Mouse (Mus musculus): ENCODE measurements around the gene Fsip1. TPM values are rescaled to one million over a fixed set of nuclear protein-coding genes. Genes with fewer than 3 reads are reported as not detected.
"Not testable (repeated sequence)": the region's sequence is repeated elsewhere in the genome, so short reads cannot be mapped to it uniquely, and the experiment has no call there.

The Fsip1 gene
- polyA plus RNA-seq, 1 experiment from 2014 or later = 2.4 TPM

DNA sequence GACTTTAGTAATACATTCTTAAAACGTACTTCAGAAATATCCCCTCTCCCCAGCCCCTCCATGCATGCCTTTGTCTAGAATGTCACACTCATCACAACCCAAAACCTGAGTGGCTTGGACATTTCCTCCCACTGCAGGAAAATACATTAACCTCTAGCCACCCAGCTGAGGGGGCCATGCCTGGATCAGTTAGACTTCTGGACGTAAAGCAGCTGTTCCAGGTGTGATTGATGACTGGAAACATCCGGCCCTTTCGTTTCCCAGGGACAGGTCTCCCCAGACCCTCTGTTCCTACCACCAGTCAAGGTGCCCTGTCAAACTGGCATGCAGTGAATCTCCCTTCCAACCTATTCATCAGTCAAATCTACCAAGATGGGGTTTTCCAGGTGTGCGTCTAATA lies 94.3 kb downstream of the Fsip1 start:
- Histone ChIP-seq H3K36me3 (replicated peaks) (no peaks in the 10 kb centered on the region), H3K9me3 (no peaks in the 10 kb centered on the region), H3K4me1 (peaks cover 76% of the 10 kb centered on the region), H3K4me3 (no peak overlapping the region), H3K27me3 (ENCODE audit: poor library complexity, severe bottlenecking) (no peaks in the 10 kb centered on the region), H3K27ac (peak overlapping the region; percentile 74)
- no peak for DNase-seq (ENCODE audit: extremely low spot score, low spot score)
- WGBS = 73% methylated on average over 5 of the region's 5 CpGs

- 52% methylated on average over 2 of the region's 2 CpGs for WGBS
- Histone ChIP-seq H3K27ac (peak overlapping the region; percentile 74), H3K4me1 (peaks cover 86% of the 10 kb centered on the region), H3K9me3 (no peaks in the 10 kb centered on the region), H3K4me3 (no peak overlapping the region), H3K36me3 (replicated peaks) (no peaks in the 10 kb centered on the region), H3K27me3 (ENCODE audit: poor library complexity, severe bottlenecking) (no peaks in the 10 kb centered on the region)
- no peak for DNase-seq (ENCODE audit: extremely low spot score, low spot score)
Measured at GRCm38 (mm10) chr2:118160991-118161390, 95.8 kb downstream of the Fsip1 start.

DNA sequence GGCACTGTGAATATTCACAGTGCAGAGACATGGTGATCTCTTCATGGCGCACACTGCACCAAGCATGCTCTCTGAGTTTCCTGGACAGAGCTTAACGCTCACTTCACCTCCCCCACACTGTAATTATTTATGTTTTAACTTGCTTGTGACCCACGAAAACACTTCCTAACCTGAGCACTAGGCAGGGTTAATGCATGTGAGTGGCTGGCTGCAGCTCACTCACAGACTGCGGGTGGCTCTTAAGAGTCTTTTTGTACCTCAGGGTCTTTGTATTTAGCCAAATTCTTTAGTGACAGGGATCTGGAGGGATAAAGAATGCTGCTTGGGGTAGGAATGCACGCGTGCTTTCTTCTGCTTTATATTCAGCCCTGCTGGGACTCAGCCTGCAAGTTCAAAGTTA lies 96.2 kb downstream of the Fsip1 start:
- Histone ChIP-seq H3K27ac (peak overlapping the region; percentile 74), H3K27me3 (ENCODE audit: poor library complexity, severe bottlenecking) (no peaks in the 10 kb centered on the region), H3K4me3 (no peak overlapping the region), H3K36me3 (replicated peaks) (no peaks in the 10 kb centered on the region), H3K9me3 (no peaks in the 10 kb centered on the region), H3K4me1 (peaks cover 85% of the 10 kb centered on the region)
- peak; percentile 44 for DNase-seq (ENCODE audit: extremely low spot score, low spot score)
- 12% methylated on average over 6 of the region's 6 CpGs for whole genome bisulfite sequencing

DNA sequence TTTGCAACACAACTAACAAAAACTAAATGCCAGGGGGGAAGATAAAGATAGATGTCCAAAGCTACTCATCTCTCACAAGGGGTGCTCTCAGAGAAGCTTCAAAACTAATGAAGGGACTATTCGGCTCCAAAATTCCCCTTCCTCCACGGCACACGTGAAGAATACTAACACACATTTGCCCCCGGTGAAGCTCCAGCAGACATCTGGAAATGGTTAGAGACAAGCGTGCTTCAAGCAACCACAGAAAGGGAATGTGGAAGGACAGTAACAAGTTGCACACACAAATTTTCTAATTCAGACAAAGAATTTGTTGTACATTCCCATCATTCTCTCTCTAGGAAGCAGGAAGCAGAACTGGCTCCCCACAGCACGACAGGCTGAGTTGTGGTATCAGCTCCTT lies 97.6 kb downstream of the Fsip1 start:
- peaks cover 74% of the 10 kb centered on the region for H3K4me1 ChIP-seq
- no peak for DNase-seq (ENCODE audit: extremely low spot score, low spot score)

GRCm38 (mm10) chr2:118158095-118158494 lies 98.7 kb downstream of the Fsip1 start:
- H3K27me3 ChIP-seq (ENCODE audit: poor library complexity, severe bottlenecking) = no peaks in the 10 kb centered on the region
- no peak overlapping the region for H3K4me3 ChIP-seq
- 81% methylated on average over 3 of the region's 3 CpGs for WGBS
- no peaks in the 10 kb centered on the region for H3K36me3 ChIP-seq (replicated peaks)
- H3K4me1 ChIP-seq = peaks cover 64% of the 10 kb centered on the region
- DNase-seq (ENCODE audit: extremely low spot score, low spot score) = no peak
- no peaks in the 10 kb centered on the region for H3K9me3 ChIP-seq
- 0 out of 2 replicates have a peak overlapping the region, but pooled peaks have one; percentile 74 for H3K27ac ChIP-seq

More for the DNA sequence above, 97.6 kb downstream of the Fsip1 start:
- Histone ChIP-seq H3K36me3 (replicated peaks) (no peaks in the 10 kb centered on the region), H3K9me3 (no peaks in the 10 kb centered on the region), H3K27ac (peak overlapping the region; percentile 74), H3K27me3 (ENCODE audit: poor library complexity, severe bottlenecking) (no peaks in the 10 kb centered on the region), H3K4me3 (no peak overlapping the region)
- 75% methylated on average over 6 of the region's 6 CpGs for WGBS

- Histone ChIP-seq H3K9me3 (no peaks in the 10 kb centered on the region), H3K4me1 (peaks cover 12% of the 10 kb centered on the region), H3K4me3 (no peak overlapping the region), H3K27ac (no peak overlapping the region), H3K27me3 (ENCODE audit: poor library complexity, severe bottlenecking) (no peaks in the 10 kb centered on the region), H3K36me3 (replicated peaks) (no peaks in the 10 kb centered on the region)
- no peak for DNase-seq (ENCODE audit: extremely low spot score, low spot score)
- 86% methylated on average over 12 of the region's 12 CpGs for WGBS
Measured at GRCm38 (mm10) chr2:118149855-118150563, 106.8 kb downstream of the Fsip1 start.

- Histone ChIP-seq H3K36me3 (replicated peaks) (no peaks in the 10 kb centered on the region), H3K4me3 (no peak overlapping the region), H3K27ac (0 out of 2 replicates have a peak overlapping the region, but pooled peaks have one; percentile 51), H3K4me1 (peaks cover 12% of the 10 kb centered on the region), H3K9me3 (no peaks in the 10 kb centered on the region), H3K27me3 (ENCODE audit: poor library complexity, severe bottlenecking) (no peaks in the 10 kb centered on the region)
- 81% methylated on average over 4 of the region's 4 CpGs for WGBS
- no peak for DNase-seq (ENCODE audit: extremely low spot score, low spot score)
Measured at GRCm38 (mm10) chr2:118148321-118149142, 108.2 kb downstream of the Fsip1 start.

GRCm38 (mm10) chr2:118147749-118148148 lies 109.0 kb downstream of the Fsip1 start:
- H3K36me3 ChIP-seq (replicated peaks); H3K9me3 ChIP-seq; H3K4me3 ChIP-seq; H3K27me3 ChIP-seq (ENCODE audit: poor library complexity, severe bottlenecking); H3K27ac ChIP-seq; DNase-seq (ENCODE audit: extremely low spot score, low spot score): not testable (repeated sequence)
- 81% methylated on average over 3 of the region's 3 CpGs for WGBS
- peaks cover 12% of the 10 kb centered on the region for H3K4me1 ChIP-seq

DNA sequence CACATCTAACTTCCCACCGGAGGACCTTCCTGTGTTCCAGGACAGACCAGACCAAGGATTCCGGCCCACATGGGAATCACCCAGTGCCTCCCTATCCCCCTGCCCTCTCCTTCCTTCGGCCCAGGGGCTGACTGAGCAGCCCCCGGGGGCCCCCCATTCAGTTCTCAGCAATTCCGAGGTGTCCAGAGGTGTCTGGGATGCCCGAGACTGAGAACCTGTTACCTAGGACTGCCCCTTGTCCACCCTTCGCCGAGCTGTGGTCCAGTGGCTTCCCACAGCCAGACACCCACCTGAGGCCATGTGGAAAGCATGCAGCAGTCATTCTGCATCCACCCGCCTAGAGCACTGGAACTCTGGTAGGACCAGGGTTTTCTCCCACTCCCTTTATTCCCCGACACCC lies 115.1 kb downstream of the Fsip1 start:
- 90% methylated on average over 10 of the region's 10 CpGs for WGBS
- H3K4me3 ChIP-seq = no peak overlapping the region
- H3K9me3 ChIP-seq = no peaks in the 10 kb centered on the region
- no peaks in the 10 kb centered on the region for H3K27me3 ChIP-seq (ENCODE audit: poor library complexity, severe bottlenecking)
- no peak for DNase-seq (ENCODE audit: extremely low spot score, low spot score)
- no peaks in the 10 kb centered on the region for H3K36me3 ChIP-seq (replicated peaks)
- H3K27ac ChIP-seq = peak overlapping the region; percentile 56; the same call in 1 of the 2 replicates
- peaks cover 3% of the 10 kb centered on the region; the same call in 1 of the 2 replicates for H3K4me1 ChIP-seq

- Histone ChIP-seq H3K27ac (no peak overlapping the region), H3K4me3 (no peak overlapping the region), H3K36me3 (replicated peaks) (no peaks in the 10 kb centered on the region), H3K27me3 (ENCODE audit: poor library complexity, severe bottlenecking) (no peaks in the 10 kb centered on the region), H3K9me3 (no peaks in the 10 kb centered on the region), H3K4me1 (peaks cover 3% of the 10 kb centered on the region; the same call in 1 of the 2 replicates)
- WGBS = 90% methylated on average over 6 of the region's 6 CpGs
- DNase-seq (ENCODE audit: extremely low spot score, low spot score) = no peak
Measured at GRCm38 (mm10) chr2:118139261-118139660, 117.5 kb downstream of the Fsip1 start.

GRCm38 (mm10) chr2:118137776-118138175 lies 119.0 kb downstream of the Fsip1 start:
- Histone ChIP-seq H3K9me3 (no peaks in the 10 kb centered on the region), H3K27ac (no peak overlapping the region), H3K4me1 (peaks cover 3% of the 10 kb centered on the region; the same call in 1 of the 2 replicates), H3K36me3 (replicated peaks) (no peaks in the 10 kb centered on the region), H3K4me3 (no peak overlapping the region), H3K27me3 (ENCODE audit: poor library complexity, severe bottlenecking) (no peaks in the 10 kb centered on the region)
- WGBS = 91% methylated on average over 2 of the region's 2 CpGs
- DNase-seq (ENCODE audit: extremely low spot score, low spot score) = no peak

DNA sequence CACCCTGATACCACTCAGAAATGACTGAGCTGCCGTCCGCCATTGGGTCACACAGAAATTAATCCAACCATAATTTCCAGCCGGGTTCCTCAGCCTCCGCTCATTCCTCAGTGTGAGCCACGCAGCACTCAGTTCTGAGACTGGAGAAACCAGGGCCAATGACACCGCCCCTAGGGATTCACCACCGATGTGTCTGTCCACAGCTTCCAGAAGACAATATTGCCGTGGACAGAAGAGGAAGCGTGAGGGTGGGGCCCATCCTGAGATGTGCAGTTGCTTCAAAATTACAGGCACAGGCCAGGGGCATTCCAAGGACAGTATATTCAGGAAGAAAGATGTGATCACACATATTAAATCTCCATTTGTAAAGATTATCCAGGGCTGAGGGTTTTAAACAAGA lies 119.7 kb downstream of the Fsip1 start:
- no peaks in the 10 kb centered on the region for H3K27me3 ChIP-seq (ENCODE audit: poor library complexity, severe bottlenecking)
- H3K36me3 ChIP-seq (replicated peaks) = no peaks in the 10 kb centered on the region
- H3K4me1 ChIP-seq = peaks cover 3% of the 10 kb centered on the region; the same call in 1 of the 2 replicates
- no peak for DNase-seq (ENCODE audit: extremely low spot score, low spot score)
- H3K9me3 ChIP-seq = no peaks in the 10 kb centered on the region
- no peak overlapping the region for H3K4me3 ChIP-seq
- 91% methylated on average over 9 of the region's 9 CpGs for WGBS
- no peak overlapping the region for H3K27ac ChIP-seq

GRCm38 (mm10) chr2:118128313-118128712 lies 128.5 kb downstream of the Fsip1 start:
- Histone ChIP-seq H3K4me1 (peaks cover 41% of the 10 kb centered on the region), H3K4me3 (no peak overlapping the region), H3K27ac (no peak overlapping the region), H3K36me3 (replicated peaks) (peaks cover 29% of the 10 kb centered on the region), H3K27me3 (ENCODE audit: poor library complexity, severe bottlenecking) (no peaks in the 10 kb centered on the region), H3K9me3 (no peaks in the 10 kb centered on the region)
- WGBS = 74% methylated on average over 3 of the region's 3 CpGs
- DNase-seq (ENCODE audit: extremely low spot score, low spot score) = no peak
